Mouse (Mus musculus) layer of hippocampus, postnatal 36 days (tissue): ENCODE results near the gene Mgst3. TPM values are rescaled to one million over a fixed set of nuclear protein-coding genes. Genes with fewer than 3 reads are reported as not detected.

Source experiments
- DNase-seq, 2 experiments: peaks; one replicate each; pipeline ENCODE4 v3.0.0; 2022
- total RNA-seq, 2 experiments: library from RNA; stranded (reverse); gene quantifications; 2 replicates each; pipeline ENCODE4 v1.2.3; 2021

Gene Mgst3
- total RNA-seq, result 10 to 100 TPM; 68.7 to 70.9 TPM

- DNase-seq, result peak; percentile 92 to 96
Measured at GRCm38 (mm10) chr1:167393683-167394492, at the start of gene Mgst3. Gene Mgst3 (minus strand): TSS chr1:167393841.

- no peak for DNase-seq
Measured at GRCm38 (mm10) chr1:167438231-167438885, 44.7 kb upstream of the Mgst3 start.

DNA sequence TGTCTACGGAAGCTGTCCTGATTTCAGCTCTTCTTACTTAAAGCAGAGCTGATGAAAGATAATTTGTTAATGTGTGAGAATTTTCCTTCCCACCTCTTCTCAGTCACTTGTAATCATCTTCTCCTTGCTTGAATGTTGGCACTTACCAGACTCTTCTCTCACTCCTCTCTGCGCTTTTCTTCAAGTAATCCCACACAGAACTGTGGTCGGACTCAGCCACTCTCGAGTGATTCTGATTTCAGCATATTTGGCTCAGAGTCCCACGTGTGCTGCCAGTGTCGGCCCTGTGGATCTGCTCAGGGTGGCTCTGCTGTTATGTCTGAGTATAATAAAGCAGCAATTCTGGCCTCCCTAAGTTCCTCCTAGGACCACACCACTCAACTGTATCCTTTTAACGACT lies 43.5 kb upstream of the Mgst3 start:
- no peak for DNase-seq

DNA sequence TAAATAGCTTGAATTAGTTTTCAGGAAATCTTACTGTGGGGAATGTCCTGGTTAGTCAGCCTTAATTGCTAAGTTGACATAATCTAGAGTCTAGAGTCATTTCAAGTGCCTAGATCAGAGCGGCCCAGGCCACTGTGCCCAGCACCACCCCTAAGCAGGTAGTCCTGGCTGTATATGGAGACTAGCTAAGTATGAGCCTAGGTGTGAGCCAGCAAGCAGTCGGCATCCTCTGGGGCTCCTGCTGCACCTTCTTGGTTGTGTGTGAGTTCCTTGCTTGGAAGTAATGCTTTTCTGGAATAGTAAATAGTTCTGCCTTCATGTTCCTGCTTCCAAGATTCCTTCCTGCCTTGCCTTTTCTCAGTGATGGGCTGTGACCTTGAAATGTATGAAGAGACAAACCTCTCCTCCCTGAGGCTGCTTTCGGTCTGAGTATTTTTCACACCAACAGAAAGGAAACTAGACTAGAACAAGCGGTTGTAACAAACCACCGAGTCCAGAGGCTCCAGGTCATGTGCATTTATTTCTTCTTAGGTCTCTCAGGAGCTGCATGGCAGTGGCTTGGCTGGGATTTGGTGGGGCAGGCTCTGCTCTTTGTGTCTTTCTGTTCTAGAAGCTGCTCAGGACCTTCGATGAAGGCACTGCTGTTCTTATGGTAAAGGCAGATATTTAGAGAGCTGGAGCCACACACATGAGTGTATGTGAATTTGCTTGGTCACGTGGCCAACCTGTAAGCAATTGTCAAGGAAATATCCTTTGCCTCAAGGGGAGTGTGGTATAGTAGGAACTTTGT lies 42.7 kb upstream of the Mgst3 start:
- no peak for DNase-seq

DNA sequence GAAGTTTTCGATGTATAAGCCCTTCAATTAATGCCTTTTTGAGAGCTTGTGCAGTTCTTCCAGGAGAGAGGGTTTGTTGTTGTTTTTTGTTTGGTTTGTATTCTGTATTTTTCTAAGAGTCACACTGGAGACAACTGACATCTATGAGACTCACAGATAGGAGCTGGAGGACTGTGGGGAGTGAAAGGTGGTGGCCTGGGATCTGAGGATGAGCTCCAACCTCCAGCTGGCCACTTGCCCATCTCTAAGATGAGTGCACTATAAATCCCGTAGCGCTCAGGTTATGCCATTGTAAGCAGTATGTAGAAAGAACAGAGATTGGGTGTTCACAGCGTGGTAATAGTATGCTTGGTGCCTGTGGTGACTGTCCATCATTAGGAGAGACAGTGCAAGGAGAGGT lies 41.3 kb upstream of the Mgst3 start:
- DNase-seq, result no peak

GRCm38 (mm10) chr1:167430976-167431676 lies 37.5 kb upstream of the Mgst3 start:
- DNase-seq, result no peak

DNA sequence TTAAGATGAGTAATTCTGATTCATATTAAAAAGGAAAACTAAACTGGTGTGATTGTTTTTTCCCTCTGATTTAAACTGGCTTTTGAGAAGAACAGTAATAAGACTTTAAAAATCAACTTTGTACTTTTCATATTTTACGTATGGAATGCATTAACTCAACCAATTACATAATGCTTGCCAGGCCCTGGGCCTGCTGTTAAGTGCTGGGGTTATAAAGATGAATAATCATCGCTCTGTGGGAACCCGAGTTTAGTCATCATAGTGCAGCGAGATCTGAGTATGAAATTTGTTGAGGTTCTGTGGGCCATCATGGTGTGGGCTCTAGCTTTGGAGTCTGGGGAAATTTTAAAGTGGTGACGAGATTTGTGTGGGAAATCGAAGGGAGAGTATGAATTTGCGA lies 33.0 kb upstream of the Mgst3 start:
- no peak for DNase-seq

GRCm38 (mm10) chr1:167425572-167425971 lies 31.9 kb upstream of the Mgst3 start:
- DNase-seq, result no peak

- no peak for DNase-seq
Measured at GRCm38 (mm10) chr1:167422501-167423240, 29.0 kb upstream of the Mgst3 start.

DNA sequence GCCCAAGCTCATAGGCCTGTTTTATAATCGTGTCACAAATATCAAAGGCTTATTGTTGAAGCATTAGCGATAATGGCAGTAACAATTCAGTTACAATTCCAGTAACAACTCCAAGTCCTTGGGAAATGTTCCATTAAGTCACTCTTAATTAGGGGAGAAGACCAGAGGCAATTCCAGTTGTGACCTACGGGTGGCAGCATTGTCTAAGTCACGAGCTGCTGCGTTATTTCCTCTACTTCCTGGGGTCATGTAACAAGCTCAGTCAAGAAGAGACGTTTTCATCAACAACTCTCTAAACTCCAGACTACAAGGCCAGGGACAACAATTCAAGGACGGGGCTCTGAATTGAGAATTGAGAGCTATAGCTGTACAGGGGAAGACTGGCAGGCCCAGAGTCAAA lies 21.2 kb upstream of the Mgst3 start:
- peak; percentile 64 to 76 for DNase-seq

GRCm38 (mm10) chr1:167411991-167412715 lies 18.5 kb upstream of the Mgst3 start:
- no peak for DNase-seq

DNA sequence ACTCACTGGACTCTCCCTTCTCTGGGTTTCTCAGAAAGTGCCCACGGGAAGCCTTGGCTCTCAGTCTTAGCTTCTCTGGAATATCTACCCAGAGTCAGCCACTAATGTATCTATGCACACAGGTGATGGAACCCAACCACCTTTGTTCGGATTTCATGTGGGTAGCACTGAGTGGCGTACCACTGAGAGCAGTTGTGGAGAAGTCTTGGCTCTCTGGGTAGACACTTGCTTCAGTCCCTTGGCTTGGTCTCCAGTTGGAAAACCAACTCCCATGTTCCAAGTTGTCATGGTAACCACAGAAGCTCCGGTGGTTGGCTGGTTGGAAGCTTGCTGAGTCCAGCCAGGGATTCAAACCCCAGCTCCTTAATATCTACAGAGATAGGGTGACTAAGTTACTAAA lies 16.0 kb upstream of the Mgst3 start:
- DNase-seq, result no peak

DNA sequence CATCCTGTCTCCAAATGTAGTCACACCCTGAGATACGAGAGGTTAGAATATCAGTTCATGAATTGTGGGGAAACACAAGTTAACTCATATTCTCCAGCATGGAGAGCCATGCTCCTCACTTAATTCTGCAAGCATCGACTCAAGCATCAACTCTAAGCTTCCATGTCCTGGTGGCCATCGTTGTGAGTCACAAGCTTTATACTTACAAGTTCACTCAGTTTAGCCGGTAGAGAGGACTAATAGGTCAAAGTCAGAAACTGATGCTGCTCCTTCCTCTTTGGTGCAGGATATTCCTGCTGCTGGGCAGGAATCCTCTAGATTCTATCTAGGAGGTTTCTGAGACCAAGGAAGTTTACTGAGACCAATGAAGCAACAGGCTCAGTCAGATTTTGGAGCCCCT lies 11.6 kb upstream of the Mgst3 start:
- no peak for DNase-seq

DNA sequence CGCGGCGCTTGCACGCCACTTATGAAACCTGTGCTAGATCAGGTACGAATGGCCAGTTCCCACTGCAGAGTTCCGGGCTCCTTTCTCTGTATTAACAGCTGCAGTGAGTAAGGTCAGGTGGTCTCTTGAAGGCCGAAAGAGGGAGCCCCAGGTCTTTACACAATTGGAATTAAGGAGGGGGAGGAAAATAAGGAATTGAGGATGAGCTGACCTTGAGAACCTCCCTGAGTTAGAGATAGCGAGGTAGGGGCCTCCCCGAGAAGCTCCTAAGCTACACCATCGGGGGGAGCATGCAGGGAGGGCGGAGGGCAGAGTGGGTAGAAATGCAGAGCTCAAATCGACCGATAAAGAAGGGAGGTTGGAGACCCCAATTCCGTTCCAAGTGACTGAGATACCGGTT lies 360 bp downstream of the Mgst3 start:
- no peak for DNase-seq

DNA sequence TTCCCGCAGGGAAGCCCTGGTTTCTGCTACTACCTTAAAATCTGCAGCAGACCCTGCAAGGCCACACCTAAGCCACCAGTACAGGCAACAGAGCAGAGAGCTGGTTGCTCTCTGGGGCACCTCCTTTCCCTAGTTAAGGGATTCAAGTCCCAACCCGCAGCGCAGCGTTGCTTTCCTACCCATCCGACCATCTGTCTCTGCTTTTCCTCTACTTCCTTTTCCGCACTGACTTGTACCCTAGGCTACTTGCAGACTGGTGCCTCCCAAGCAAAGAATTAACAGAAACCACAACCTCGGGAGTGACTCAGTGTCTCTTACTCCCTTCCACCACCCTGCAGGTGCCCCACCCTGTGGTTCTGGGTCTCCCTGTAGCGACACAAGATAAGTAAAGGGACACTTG lies 954 bp downstream of the Mgst3 start:
- DNase-seq, result peak; percentile 16 to 33

DNA sequence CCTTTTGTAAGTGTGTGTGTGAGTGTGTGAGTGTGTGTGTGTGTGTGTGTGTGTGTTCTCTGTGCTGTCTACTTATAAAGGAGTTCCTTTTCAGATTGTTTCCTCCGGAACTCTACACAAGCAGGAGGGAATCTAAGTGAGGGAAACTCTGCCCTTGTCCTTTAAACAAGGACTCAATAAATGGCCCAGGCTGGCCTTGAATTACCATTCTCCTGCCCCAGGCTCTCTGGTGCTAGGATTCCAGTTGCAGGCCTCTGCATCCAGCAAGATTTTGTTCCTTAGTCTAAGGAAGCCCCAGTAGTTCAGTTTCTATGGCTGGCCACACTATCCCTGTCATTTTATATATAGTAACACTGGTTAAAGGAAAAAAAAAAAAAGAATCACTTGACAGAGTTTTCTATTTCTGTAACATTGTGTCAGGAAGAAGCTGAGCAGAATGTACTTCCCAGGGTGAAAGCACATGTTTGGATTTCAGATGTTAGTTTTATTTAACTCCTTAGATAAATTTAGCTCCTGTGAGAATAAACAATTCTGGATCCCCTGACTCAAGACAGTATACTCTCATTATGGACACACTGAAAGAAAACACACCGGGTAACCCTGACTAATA lies 1.5 kb downstream of the Mgst3 start:
- no peak for DNase-seq

GRCm38 (mm10) chr1:167391241-167391640 lies 2.4 kb downstream of the Mgst3 start:
- no peak for DNase-seq

- DNase-seq, result no peak
Measured at GRCm38 (mm10) chr1:167390381-167390780, 3.3 kb downstream of the Mgst3 start.

- DNase-seq, result no peak
Measured at GRCm38 (mm10) chr1:167389584-167389983, 4.1 kb downstream of the Mgst3 start.

DNA sequence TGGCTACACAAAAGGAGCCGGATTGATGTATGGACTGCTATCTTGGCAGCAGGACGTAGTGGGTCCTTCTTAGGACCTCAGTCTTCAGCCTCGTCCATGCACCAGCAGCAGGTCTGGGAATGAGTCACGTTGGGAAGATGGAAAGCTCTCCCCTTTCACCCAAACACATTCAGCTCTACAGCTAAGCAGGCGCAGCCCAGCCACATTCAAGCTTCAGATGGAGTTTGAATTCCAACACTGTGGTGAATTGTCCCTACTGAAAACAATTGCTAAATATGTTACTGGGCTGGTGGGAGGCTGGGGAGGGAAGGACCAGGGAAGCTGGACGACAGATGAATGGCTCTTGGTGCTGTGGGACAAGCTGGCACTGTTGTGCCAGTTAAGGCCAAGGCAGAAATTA lies 5.1 kb downstream of the Mgst3 start:
- no peak for DNase-seq

- DNase-seq, result no peak
Measured at GRCm38 (mm10) chr1:167387796-167388195, 5.8 kb downstream of the Mgst3 start.
